Mouse (Mus musculus): ENCODE results near the gene Sugp1. TPM values are rescaled to one million over a fixed set of nuclear protein-coding genes. Genes with fewer than 3 reads are reported as not detected.
A peak's percentile ranks its signal among the peaks of the same experiment; 100 is the strongest.

The Sugp1 gene
- total and polyA plus RNA-seq, 3 experiments: 6.7 to 19.6 (median 15.8) TPM

DNA sequence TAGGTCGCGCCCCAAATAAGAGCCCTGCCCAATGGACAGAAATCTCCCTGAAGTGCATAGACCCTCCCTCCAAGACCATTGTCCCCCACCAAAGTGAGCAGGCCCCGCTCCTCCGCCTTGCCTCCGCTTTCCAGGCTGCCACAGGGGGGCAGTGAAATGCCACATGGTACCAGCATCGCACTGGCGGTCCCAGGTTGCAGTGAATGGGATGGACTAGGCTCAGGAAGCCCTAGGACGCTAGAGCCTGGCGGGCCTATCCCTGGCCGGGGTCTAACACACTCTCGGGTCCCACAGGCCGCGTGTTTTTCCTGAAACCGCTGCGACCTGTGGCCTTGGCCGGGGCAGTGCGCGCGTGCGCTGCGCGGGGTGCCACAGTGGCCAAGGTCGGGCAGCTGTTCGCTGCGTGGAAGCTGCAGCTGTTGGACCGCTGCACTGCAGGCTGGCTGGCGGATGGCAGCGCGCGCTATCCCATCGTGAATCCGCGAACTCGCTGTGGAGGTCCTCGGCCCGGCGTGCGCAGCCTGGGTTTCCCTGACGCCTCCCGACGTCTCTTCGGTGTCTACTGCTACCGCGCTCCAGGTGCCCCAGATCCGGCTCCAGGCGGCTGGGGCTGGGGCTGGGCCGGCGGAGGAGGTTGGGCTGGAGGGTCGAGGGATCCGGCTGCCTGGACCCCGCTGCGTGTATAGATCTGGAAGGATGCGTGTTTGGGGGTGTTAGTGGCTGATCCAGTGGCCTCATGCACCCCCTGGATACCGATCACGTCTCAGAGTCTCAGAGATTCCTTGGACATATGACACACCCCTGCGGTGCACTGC is 45.4 kb downstream of the Sugp1 start:
- H3K36me3 ChIP-seq (ENCODE audit: control insufficient read depth, insufficient read depth, low read length): no peaks in the 10 kb centered on the region
- peak; percentile 25 to 51 for DNase-seq
- no peak overlapping the region for H3K27ac ChIP-seq
- intact Hi-C loops (cut with DNase I): loop anchor here (1.0 to 5.0 kb wide), 2 partner anchors 78 to 134 kb away; no protein-coding TSS in a partner anchor
- 4% methylated on average over 56 of the region's 56 CpGs for WGBS
- H3K9ac ChIP-seq (ENCODE audit: low read depth, low read length): no peak overlapping the region
- peaks cover 15% of the 10 kb centered on the region for H3K27me3 ChIP-seq (ENCODE audit: control insufficient read depth, insufficient read depth, low read length)
- H3K4me1 ChIP-seq (ENCODE audit: control insufficient read depth, insufficient read depth, low read length): no peaks in the 10 kb centered on the region
- H3K79me2 ChIP-seq (replicated peaks; ENCODE audit: control insufficient read depth, insufficient read depth, low read length): no peaks in the 10 kb centered on the region
- TF ChIP-seq EP300 (IDR thresholded peaks at IDR 0.05; ENCODE audit: insufficient read depth, low read depth, low read length) (0 out of 2 replicates have a peak, but pooled peaks have one; percentile 18), CTCF (IDR thresholded peaks at IDR 0.05) (peak; percentile 75), POLR2A (IDR thresholded peaks at IDR 0.05; ENCODE audit: insufficient read depth, low read depth, low read length) (no peak)
- H3K4me3 ChIP-seq: no peak overlapping the region

DNA sequence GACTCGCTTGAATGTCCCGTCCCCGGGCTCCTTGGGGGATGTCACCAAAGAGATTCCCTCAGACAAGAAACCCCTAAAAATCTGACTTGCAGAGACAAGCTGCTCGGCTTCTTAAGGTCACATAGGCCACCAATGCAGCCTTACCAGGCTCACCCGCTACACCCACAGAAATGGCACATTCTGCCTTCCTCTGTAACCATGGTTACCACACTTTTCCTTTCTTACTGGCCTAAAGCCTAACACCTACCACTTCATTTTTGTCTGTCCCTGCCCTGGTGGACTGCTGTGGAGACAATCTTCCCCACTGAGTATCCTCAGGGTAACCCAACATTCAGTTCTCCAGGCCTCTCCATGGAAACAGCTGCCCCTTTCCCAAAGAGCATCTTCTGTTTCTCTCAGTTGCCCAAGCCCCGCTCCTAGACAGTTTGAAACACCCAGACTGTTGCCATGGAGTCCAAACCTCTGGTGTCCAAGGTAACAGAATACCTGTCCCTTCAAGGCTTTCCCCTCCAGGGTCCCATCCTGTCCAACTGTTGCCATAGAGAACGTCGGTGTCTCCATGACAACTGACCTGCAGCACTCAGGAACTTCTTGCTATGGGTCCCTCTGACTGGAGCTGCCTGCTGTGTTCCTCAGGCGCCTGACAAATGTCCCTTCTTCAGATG is 46.8 kb downstream of the Sugp1 start:
- Histone ChIP-seq H3K4me3 (no peak overlapping the region), H3K36me3 (ENCODE audit: control insufficient read depth, insufficient read depth, low read length) (no peaks in the 10 kb centered on the region), H3K4me1 (ENCODE audit: control insufficient read depth, insufficient read depth, low read length) (no peaks in the 10 kb centered on the region), H3K27ac (no peak overlapping the region), H3K9ac (ENCODE audit: low read depth, low read length) (no peak overlapping the region), H3K27me3 (ENCODE audit: control insufficient read depth, insufficient read depth, low read length) (peaks cover 12% of the 10 kb centered on the region), H3K79me2 (replicated peaks; ENCODE audit: control insufficient read depth, insufficient read depth, low read length) (no peaks in the 10 kb centered on the region)
- intact Hi-C loops (cut with DNase I): loop anchor here (5.0 kb wide), 1 partner anchor 133 kb away; no protein-coding TSS in a partner anchor
- DNase-seq: no peak
- WGBS: 67% methylated on average over 9 of the region's 9 CpGs
- no peak for TF ChIP-seq POLR2A (IDR thresholded peaks at IDR 0.05; ENCODE audit: insufficient read depth, low read depth, low read length)
- TF ChIP-seq CTCF (IDR thresholded peaks at IDR 0.05): no peak
- no peak for TF ChIP-seq EP300 (IDR thresholded peaks at IDR 0.05; ENCODE audit: insufficient read depth, low read depth, low read length)

DNA sequence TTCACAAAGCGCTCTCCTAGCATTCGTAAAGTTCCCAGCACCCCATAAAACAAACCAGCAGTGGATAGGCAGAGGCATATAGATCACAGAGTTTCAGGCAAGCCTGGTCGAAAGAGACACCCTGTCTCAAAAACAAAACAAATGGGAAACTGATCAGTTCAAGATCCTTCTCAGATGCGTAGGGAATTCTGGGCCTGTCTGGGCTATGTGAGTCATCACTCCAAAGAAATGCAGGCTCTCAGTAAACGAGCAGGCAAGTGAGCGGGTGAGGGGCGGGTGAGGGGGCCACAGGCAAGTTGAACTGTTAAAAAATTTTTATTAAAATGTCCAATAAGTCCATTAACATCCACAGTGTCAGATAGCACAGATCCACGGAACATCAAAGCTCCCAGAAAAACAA is 50.2 kb downstream of the Sugp1 start:
- intact Hi-C loops (cut with DNase I): no loop called here
- H3K4me3 ChIP-seq: no peak overlapping the region
- TF ChIP-seq EP300 (IDR thresholded peaks at IDR 0.05; ENCODE audit: insufficient read depth, low read depth, low read length): no peak
- TF ChIP-seq CTCF (IDR thresholded peaks at IDR 0.05): no peak
- no peak for TF ChIP-seq POLR2A (IDR thresholded peaks at IDR 0.05; ENCODE audit: insufficient read depth, low read depth, low read length)
- DNase-seq: no peak
- WGBS: 54% methylated on average over 8 of the region's 8 CpGs
- peaks cover 7% of the 10 kb centered on the region for H3K27me3 ChIP-seq (ENCODE audit: control insufficient read depth, insufficient read depth, low read length)
- no peaks in the 10 kb centered on the region for H3K4me1 ChIP-seq (ENCODE audit: control insufficient read depth, insufficient read depth, low read length)
- H3K36me3 ChIP-seq (ENCODE audit: control insufficient read depth, insufficient read depth, low read length): no peaks in the 10 kb centered on the region
- H3K27ac ChIP-seq: no peak overlapping the region
- H3K79me2 ChIP-seq (replicated peaks; ENCODE audit: control insufficient read depth, insufficient read depth, low read length): no peaks in the 10 kb centered on the region
- H3K9ac ChIP-seq (ENCODE audit: low read depth, low read length): no peak overlapping the region

DNA sequence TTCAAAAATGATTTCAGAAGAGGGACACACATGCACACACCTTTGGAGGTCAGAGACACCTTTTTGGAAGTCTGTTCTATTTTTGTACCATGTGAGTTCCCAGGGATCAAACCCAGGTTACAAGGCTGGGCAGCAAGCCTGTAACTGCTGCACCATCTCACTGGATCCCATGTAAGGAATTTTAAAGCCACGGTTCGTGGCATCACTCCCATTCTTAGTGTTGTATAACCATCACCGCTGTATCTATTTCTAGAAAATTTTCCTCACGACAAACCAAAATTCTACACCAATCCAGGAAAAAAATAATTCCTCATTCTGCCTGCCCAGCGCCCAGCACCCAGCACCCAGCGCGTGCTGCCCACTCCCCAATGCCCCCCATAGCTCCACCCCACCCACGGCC is 56.7 kb downstream of the Sugp1 start:
- Histone ChIP-seq H3K9ac (ENCODE audit: low read depth, low read length) (no peak overlapping the region), H3K27me3 (ENCODE audit: control insufficient read depth, insufficient read depth, low read length) (no peaks in the 10 kb centered on the region), H3K27ac (no peak overlapping the region), H3K79me2 (replicated peaks; ENCODE audit: control insufficient read depth, insufficient read depth, low read length) (no peaks in the 10 kb centered on the region), H3K36me3 (ENCODE audit: control insufficient read depth, insufficient read depth, low read length) (no peaks in the 10 kb centered on the region), H3K4me1 (ENCODE audit: control insufficient read depth, insufficient read depth, low read length) (no peaks in the 10 kb centered on the region), H3K4me3 (no peak overlapping the region)
- DNase-seq: no peak
- TF ChIP-seq CTCF (IDR thresholded peaks at IDR 0.05) (no peak), POLR2A (IDR thresholded peaks at IDR 0.05; ENCODE audit: insufficient read depth, low read depth, low read length) (no peak), EP300 (IDR thresholded peaks at IDR 0.05; ENCODE audit: insufficient read depth, low read depth, low read length) (no peak)
- WGBS: 57% methylated on average over 8 of the region's 8 CpGs
- intact Hi-C loops (cut with DNase I): no loop called here

DNA sequence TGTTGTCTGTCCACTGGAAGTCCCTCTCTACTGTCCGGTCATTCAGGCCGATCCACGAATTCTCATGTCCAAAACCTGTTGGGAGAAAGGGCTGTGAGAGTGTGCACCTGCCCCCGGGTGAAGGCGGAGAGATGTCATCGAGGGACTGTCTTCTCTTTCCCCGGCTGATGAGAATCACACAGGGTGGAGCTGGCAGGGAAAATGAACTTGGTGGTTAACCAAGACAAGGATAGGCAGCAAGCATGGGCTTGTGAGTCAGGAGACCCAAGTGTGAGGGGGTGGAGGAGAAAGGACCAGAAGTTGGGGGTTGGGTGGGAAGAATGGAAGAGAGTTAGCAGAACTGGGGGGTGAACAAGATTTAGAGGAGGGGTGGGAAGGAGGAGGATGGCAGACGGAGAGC is 57.6 kb downstream of the Sugp1 start:
- no peak overlapping the region for H3K27ac ChIP-seq
- no peak for DNase-seq
- no peak overlapping the region for H3K4me3 ChIP-seq
- H3K79me2 ChIP-seq (replicated peaks; ENCODE audit: control insufficient read depth, insufficient read depth, low read length): no peaks in the 10 kb centered on the region
- H3K36me3 ChIP-seq (ENCODE audit: control insufficient read depth, insufficient read depth, low read length): no peaks in the 10 kb centered on the region
- intact Hi-C loops (cut with DNase I): no loop called here
- 78% methylated on average over 8 of the region's 8 CpGs for WGBS
- no peak overlapping the region for H3K9ac ChIP-seq (ENCODE audit: low read depth, low read length)
- H3K27me3 ChIP-seq (ENCODE audit: control insufficient read depth, insufficient read depth, low read length): no peaks in the 10 kb centered on the region
- no peaks in the 10 kb centered on the region for H3K4me1 ChIP-seq (ENCODE audit: control insufficient read depth, insufficient read depth, low read length)
- TF ChIP-seq POLR2A (IDR thresholded peaks at IDR 0.05; ENCODE audit: insufficient read depth, low read depth, low read length) (no peak), CTCF (IDR thresholded peaks at IDR 0.05) (no peak), EP300 (IDR thresholded peaks at IDR 0.05; ENCODE audit: insufficient read depth, low read depth, low read length) (no peak)

DNA sequence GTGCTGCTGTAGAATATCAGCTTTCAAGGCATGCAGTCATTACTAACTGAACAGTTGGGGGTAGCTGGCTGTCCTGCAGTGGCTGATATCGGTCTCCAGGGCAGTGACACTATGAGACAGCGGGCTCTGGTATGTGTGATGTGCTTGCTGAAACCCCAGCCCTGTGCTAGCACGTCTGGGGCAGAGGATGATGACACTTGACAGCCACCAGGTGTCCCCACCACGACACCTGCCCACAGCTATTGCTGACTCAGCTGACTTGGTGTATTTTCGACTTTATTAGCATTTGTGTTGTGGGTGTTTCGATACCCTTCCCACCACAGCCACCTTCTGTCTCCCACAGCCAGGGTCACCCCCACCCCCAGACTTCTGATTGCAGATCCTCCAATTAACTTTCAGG is 61.9 kb downstream of the Sugp1 start:
- intact Hi-C loops (cut with DNase I): loop anchor here (1.0 kb wide), 2 partner anchors 62 to 119 kb away; no protein-coding TSS in a partner anchor

More for the DNA sequence above, 61.9 kb downstream of the Sugp1 start:
- peak; percentile 45 to 56 for DNase-seq
- TF ChIP-seq EP300 (IDR thresholded peaks at IDR 0.05; ENCODE audit: insufficient read depth, low read depth, low read length) (no peak), POLR2A (IDR thresholded peaks at IDR 0.05; ENCODE audit: insufficient read depth, low read depth, low read length) (no peak), CTCF (IDR thresholded peaks at IDR 0.05) (peak; percentile 81)
- Histone ChIP-seq H3K27ac (no peak overlapping the region), H3K4me3 (no peak overlapping the region), H3K27me3 (ENCODE audit: control insufficient read depth, insufficient read depth, low read length) (no peaks in the 10 kb centered on the region), H3K4me1 (ENCODE audit: control insufficient read depth, insufficient read depth, low read length) (no peaks in the 10 kb centered on the region), H3K79me2 (replicated peaks; ENCODE audit: control insufficient read depth, insufficient read depth, low read length) (no peaks in the 10 kb centered on the region), H3K9ac (ENCODE audit: low read depth, low read length) (no peak overlapping the region), H3K36me3 (ENCODE audit: control insufficient read depth, insufficient read depth, low read length) (no peaks in the 10 kb centered on the region)
- WGBS: 11% methylated on average over 6 of the region's 6 CpGs

All from heart, adult 2 months (tissue).